Mouse (Mus musculus) small intestine, adult 2 months (tissue): ENCODE measurements at regions not wholly inside any gene's neighbourhood (a gene's known extent, or its start where the extent isn't known, plus 50 kb on each side); places are given as distances from the start of the nearest gene placed in this dataset.

Experiments used
- CTCF ChIP-seq: fragments of 200-500 bp; IDR thresholded peaks from 2 replicates; pipeline ENCODE4 v1.5.1; 2012; ENCODE audit warnings: low read depth, mild to moderate bottlenecking, control low read depth, inconsistent platforms, low read length, moderate library complexity, mixed read lengths; ENCODE audit not compliant: insufficient replicate concordance, insufficient read length; ENCODE audit errors: extremely low read depth
- POLR2A ChIP-seq: fragments of 200-500 bp; IDR thresholded peaks from 2 replicates; pipeline ENCODE4 v1.6.1; 2012; ENCODE audit warnings: low read depth, mild to moderate bottlenecking, control low read depth, inconsistent platforms, low read length, moderate library complexity

DNA sequence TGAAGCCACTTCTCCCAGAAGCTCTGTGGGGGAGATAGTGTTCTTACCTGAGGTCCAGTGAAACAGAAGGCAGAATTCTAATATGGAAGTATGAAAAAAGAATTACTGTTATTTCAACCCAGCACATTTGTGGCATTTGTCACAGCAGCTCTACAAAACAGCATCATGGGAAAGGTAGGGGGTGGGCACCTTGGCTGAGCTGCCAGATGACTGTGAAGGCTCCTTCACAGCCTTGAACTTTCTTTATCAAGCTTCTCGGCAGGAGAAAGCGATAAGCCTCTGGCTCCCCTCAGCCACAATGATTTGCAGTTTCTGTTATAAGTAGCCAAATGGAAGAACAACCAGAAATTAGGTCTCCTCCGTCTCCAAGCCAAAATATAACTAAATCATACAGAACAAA is 249.5 kb downstream of the Spry2 start:
- TF ChIP-seq CTCF (no peak), POLR2A (no peak)
